Mouse (Mus musculus) layer of hippocampus, adult 8-10 months (tissue): ENCODE measurements around the gene Acad10. TPM values are rescaled to one million over a fixed set of nuclear protein-coding genes. Genes with fewer than 3 reads are reported as not detected.

ENCODE experiments used
- DNase-seq, 2 experiments: peaks; one replicate each; pipeline ENCODE4 v3.0.0; 2022; ENCODE audit warnings: low spot score in 2 of 2
- total RNA-seq, 4 experiments: library from RNA; stranded (reverse); gene quantifications; 2 replicates each; pipeline ENCODE4 v1.2.4; 2022

Gene Acad10
- total RNA-seq, 4 experiments from 2014 or later = 4.5 to 6.8 (median 5.2) TPM

DNA sequence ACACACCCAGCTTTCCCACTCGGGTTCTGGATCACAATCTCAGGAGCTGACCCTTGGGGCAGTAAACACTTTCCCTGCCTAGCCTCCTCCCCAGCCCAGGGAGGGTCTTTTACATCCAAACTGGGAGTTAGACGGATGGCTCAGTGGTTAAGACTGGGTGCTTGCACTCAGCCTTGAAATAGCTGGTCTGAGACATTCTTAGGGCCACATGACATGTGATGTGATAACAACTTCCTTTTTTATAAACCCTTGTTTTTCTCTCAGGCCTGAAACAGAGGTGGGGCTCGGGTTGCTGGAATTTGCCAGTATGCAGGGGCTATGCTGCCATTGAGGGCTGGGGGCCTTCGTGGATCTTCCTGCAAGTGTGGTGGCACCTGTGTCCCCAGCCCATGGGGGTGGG is 63.0 kb downstream of the Acad10 start:
- DNase-seq = no peak

DNA sequence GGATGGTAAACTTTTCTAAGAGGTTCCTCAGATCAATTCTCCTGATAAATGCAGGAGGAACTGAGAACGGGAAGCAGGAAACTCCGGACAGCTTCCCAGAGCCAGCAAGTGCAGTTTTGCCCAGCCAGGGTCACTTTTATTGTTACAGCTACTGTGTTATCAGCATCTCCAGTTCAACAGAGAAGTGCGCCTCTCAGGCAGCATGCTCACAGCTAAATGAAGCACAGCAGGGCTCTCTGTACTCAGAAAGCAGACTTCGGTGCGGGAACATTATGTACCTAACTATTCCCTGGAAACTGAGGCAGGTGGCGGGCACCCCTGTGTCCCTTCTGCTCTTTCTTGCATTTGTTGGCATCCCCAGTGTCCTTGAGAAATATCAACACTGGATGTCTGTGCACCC is 64.1 kb downstream of the Acad10 start:
- DNase-seq = no peak

DNA sequence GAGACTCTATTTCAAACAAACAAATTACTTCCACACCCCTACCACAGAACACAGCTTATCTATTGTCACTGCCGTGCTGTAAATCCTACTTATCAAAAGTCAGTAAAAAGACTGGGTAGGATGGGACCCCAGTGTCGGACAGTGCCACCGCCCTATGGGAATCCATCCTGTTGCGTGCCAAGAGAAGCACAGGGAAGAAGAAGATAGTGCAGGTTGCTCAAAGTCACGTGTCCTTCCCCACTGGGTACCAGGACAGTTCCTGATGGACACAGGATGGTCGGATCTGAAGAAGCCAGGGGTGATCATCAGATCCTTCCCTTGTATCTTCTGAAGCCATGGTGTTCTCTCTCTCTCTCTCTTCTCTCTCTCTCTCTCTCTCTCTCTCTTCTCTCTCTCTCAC is 64.6 kb downstream of the Acad10 start:
- no peak for DNase-seq

DNA sequence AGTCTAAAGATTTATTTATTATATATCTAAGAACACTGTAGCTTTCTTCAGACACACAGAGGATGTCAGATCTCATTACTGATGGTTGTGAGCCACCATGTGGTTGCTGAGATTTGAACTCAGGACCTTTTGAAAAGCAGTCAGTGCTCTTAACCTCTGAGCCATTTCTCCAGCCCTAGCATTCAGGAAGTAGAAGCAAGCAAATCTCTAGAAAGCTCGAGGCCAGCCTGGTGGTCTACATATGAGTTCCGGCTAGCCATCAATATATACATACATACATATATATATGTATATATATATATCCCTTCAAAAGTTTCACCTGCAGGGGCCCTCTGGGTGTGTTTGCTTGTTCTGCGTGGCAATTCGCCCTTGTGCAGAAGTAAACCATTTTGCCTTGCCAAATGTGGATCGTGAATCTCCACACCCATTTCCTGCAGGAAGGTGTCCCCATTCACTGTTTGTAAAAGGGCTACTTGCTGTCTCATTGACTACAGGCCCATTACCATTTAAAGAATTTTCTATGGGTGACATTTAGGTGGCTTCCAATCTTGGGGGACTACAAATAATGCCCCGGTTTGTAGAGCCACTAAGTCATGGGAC is 65.5 kb downstream of the Acad10 start:
- DNase-seq = no peak

DNA sequence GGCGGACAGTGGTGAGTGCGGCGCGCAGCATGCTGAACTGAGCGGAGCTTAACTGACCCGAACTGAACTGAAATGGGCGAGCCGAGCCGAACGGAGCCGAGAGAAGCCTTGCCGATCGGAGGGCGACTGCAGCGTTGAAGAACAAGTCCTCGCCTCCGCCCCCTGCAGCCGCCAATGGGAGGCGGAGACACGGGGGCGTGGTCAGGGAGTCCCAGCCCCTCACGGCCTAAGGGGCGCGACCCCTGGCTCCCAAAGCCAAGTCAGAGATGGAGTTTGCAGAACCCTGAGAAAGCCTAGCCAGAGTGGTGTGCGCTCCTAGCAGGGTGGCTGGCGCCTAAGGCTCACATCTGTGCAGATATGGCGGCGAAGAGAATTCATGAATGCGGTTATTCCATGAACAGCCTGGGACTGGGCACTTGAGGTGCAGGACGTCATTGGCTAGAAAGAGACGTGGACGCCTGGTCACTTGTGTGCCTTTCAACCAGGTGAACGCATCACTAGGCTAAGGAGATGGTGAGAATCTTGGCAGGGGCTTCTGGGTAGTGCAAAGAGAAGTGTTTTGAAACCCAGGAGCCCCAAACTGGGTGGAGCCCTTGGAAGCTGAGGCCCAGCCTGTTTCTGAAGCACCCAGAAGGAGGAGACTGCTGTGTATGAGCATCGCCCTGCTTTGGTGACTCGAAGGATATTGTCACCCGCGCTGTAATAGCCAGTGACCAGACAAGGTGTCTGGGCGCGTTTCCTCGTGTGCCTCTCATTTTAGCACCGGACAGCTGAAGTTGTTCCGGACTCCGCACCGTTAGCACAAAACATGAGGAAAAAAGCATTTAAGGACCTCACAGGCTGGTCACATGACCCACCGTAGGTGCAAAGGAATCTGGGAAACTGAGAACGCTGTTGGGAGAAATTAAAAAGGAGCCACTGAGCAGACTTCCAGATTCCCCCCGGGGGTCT is 66.6 kb downstream of the Acad10 start, which contains the start of gene Aldh2:
Aldh2 (minus strand) TSS at position 374 of the 951 bp plus-strand sequence.
- peak; percentile 71 to 74 for DNase-seq

DNA sequence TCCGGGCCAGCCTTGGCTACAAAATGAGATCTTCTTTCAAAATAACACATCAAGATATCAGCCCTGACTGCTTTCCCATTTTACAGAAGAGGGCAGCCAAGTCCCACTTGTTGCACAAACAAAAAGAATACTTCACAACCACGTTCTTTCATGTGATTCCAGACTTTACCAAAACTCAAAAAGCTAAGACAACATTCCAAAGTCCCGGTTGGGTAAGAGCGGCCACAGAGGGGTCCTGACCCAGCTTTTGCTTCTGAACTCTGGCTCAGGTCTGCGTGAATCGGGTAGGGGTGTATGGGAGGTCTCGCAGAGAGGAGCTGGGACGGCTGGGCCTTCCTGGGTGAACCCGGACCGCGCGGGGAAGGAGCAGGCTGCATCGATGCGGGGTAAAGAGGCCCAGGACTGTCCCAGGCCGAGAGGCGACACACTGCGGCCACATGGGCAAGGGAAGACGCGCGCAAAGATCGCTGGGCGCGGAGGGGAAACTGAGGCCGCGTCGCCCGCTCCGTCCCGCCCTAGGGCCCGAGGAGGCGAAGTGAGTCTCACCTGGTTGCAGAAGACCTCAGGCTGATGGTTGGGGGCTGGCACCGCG is 67.4 kb downstream of the Acad10 start:
- no peak for DNase-seq

DNA sequence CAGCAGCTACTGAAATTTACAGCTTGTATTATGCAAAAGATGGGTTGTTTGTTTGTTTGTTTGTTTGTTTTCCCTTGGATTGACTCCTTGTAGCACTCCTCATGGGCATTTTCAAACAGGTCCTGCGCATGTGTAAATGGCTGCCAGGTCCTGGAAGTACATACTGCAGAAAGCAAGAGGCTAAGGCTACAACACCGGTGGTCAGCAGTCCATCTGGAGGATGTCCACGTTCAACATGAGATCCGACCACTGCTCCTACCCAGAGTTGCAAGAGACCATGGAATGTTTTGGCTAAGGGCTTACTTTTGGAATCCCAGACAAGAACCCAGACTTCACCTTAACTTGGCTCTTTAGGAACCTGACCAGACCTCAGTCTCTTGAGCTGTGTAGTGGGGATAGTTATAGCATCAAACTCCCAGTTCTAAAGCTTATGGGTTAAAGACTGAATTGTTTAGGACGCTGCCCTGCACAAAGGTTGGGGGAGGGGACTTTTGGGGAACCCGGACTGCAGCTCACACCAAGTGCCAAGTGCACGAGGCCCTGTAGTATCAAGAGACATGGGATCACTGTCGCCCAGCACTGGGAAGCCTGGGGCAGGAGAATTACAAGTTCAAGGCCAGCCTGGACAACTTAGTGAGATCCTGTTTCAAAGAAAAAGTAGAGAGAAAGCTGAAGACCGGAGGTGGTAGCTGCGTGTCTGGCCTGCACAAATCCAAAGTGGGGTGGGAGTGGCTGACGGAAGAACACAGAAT is 68.1 kb downstream of the Acad10 start:
- DNase-seq = no peak

DNA sequence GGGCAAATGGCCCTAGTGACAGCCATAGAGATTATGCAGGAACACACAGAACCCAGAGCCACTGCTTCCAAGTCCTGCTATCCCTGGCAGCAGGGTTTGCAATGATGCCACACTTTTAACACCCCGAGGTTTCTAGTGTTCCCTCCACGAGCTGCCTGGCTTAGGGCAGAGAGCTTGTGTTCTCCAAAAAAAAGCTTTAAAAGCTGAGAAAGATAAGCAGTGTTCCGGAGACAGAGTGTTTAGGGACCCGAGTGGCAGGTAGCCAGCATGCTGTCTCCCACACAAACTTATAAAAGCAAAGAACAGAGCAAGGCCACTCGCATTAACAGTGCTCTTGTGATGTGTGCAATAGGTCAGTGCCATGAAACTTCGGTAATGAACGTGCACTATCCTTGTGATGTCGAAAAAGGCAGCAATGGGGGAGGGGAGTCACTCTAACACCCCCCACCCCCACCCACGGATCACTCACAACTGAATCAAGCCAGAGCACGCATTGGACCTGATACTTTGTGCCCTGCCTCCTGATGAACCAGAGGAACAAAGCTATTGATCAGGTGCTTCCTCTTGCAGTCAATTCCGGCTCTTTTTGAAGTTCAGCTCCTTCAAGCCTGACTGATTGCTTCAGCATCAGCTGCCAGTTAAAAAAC is 68.8 kb downstream of the Acad10 start:
- no peak for DNase-seq

DNA sequence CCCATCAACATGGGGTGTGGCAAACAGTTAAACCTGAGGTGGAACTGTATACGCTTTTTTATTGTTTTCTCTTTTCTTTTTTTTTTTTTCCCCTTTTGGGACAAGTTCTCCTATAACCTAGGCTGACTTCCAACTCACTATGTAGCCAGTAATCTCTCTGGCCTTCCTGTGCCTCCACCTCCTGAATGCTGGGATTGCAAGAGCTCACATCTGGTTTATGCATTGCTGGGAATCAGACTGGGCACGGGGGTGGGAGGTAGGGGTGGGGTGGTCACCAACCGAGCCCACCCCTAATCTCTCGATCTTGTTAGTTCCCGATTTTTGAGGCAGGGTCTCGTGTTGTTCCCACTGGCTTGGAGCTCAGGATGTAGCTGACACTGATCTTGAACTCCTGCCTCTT is 70.4 kb downstream of the Acad10 start:
- DNase-seq = no peak

DNA sequence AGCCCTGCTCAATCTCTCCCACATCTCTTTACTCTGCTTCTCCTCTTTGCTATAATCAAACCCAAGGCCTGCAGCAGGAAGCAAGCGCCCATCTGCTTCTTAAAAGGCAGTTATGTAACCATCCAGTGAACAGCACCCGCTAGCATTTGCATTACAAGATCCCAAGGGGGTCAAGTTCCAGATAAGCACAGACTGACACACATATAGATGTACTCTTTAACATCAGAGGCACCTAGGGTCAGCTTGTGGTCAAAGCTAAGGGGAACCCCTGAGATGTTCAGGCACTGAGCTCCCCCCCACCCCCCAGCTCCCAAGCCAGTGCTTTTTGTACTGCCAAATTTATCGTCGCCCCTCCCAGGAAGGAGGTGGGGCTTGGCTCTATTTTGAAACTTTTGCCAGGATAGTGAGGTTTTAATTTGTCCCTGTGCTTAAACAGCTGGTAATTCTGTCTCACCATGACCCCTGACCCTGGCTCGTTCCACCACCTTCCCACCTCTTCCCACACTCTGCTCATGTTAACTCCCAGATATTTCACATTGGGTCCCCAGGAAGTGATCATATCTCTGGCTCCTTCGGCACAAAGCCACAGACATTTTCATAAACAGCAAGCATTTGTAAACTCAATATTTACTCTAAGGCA is 73.8 kb downstream of the Acad10 start:
- peak; percentile 71 to 72 for DNase-seq

DNA sequence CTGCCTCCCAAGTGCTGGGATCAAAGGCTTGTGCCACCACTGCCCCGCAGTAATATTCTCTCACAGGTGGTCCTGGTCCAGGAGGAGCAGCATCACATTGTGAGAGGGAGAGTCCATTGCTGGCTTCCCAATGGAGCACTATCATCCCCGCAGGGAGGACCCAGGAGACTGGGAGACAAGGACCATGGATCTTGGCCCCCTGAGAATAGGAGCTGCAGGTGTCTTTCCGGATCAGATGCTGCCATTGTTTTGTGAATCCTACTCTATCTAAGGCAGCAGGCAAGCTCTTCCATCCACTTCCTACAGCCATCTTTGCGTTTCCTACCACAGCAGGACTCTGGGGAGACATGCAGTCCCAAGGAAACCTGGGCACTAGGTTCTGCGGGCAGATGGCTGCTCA is 74.6 kb downstream of the Acad10 start:
- DNase-seq = no peak

DNA sequence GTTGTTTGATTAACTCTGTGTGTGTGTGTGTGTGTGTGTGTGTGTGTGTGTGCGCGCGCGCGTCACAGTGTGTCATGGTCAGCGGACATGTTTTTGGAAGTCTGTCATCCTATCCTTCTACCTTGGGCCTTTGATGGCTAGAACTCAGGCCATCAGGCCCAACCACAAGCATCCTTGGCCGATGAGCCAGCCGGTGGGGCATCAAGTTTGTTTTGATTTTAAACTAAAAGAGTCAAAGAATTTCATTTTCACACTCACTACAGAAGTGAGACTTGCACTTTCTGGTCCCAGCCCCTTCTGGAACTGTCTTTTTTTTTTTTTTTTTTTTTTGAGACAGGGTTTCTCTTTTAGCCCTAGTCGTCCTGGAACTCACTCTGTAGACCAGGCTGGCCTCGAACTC is 75.3 kb downstream of the Acad10 start:
- DNase-seq = no peak

DNA sequence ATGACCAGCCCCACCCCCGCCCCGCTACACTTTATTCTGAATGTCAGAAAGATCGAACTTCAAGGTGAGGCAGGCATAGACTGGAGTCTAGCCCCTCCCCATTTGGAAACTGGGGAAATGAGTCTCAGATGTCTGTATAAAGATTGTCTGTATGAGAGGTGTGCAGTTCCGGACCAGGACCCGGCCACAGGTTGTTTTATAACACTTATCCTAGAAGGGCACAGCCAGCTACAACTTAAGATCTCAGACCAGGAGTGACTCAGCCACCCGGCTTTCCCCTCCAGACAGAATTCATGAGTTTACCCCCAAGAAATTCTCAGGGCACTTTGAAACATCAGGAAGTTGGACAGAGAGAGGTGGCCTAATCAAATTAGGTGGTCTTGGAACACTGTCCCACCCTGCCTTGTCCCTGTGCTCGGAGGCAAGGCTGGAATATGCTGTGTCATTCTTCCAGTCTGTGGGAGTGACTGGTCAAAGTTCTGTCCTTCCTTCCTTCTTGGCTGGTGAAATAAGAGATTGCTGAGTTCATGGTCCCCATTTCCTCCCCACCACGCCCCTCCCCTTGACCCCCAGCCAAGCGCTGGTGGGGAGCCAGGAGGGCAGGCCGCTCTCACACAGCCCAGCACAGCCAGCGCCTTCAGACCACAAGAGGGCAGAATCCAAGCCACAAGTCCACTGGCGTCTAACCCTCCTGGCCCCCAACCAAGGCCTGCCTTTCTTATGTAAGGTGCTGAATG is 76.4 kb downstream of the Acad10 start:
- DNase-seq = peak; percentile 69 to 74

DNA sequence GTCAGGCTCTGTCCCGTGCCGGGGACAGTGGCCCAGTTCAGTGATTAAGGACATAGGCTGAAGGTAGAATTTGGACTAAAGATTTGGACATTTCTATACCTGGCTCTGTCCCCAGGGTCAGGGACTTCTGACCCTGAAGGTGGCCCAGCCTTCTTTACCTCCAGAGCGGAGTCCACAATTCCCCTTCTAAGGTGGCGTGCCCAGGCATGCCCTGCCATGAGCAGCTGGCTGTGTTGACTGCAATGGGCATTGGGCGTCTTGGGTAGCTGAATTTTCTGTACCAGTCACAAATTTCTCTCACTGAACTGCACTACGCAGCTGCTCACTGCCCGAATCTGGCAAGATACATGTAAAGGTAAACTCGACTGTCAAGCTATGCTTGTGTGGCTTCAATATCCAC is 78.4 kb downstream of the Acad10 start:
- no peak for DNase-seq

DNA sequence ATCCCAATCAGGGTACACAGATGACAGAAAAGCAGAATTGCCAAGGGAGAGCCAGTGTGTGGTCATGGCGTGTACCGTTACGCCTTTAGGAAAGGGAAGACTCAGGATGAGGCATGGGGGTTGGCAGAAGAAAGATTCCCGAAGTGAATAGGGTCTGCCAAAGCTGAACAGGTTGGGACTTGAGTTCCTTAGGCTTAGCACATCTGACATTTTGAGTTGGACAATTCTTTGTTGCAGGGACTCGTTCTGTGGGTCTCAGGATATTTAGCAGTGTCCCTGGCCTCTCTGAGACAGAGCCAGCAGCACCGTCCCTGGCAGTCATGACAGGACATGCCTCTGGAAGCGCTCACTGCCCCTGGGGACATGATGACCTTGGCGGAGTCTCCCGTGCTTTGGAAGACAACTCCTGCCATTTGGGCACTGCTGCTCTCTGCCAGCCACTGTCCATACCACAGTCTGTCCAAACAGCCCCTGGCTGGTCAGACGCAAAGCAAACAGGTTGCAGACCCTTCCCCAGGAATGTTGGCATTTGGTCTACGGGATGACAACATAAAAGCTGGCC is 83.3 kb downstream of the Acad10 start:
- DNase-seq = no peak

DNA sequence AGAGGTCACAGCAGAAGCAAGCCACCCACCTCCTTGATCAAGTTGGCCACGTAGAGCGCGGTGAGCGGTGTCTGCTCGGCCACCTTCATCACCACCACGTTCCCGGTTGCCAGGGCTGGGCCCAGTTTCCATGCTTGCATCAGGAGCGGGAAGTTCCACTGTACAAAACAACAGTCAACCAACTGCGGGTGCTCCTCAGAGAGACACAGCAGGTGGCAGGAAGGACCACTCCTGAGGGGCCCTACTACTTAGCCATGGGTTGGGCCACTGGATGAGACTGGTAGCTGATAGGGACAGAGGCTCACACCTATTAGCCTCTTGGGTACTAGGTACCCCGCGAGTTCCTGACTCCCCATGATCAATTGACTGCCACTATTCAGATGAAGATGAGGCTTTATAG is 84.4 kb downstream of the Acad10 start:
- DNase-seq = no peak

DNA sequence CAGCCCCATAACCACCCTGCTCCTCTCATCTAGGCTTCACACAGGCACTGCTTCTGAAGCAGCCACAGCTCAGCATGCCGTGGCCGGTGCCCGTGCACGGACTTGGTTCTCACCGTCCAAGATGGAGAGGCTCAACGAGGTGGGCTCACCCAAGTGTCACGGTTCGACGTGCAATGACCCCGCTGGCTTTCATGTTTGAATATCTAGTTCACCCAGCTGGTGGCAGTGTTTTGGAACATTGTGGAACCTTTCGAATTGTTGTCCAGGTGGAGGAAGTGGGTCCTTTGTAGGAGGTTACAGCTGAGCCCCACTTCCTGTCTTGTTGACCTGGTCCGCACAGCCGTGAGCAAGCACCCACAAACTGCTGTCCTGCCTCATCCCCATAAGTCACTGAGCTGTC is 86.2 kb downstream of the Acad10 start:
- no peak for DNase-seq
